Mouse (Mus musculus) ES-E14 (cell line): ENCODE measurements around the gene Tpcn2. TPM values are rescaled to one million over a fixed set of nuclear protein-coding genes. Genes with fewer than 3 reads are reported as not detected.

Experiments
- DNase-seq: peaks from one replicate; pipeline ENCODE4 v3.0.0-alpha.2; 2013; ENCODE audit warnings: low read depth, low spot score
- H3K27ac ChIP-seq: 2 replicates; pipeline ENCODE4 v1.5.1; 2012; ENCODE audit warnings: low read depth, mild to moderate bottlenecking, low read length, moderate library complexity, mixed read lengths; ENCODE audit not compliant: poor library complexity, insufficient read depth, severe bottlenecking
- H3K36me3 ChIP-seq: 2 replicates; pipeline ENCODE4 v1.6.1; 2012; ENCODE audit warnings: mild to moderate bottlenecking, low read length, moderate library complexity, mixed read lengths; ENCODE audit not compliant: control insufficient read depth, poor library complexity, insufficient read depth, severe bottlenecking
- H3K4me1 ChIP-seq, 2 experiments: fragments of 150-350 bp in 1 of 2; sonication (generic) in 1 of 2; 2 replicates each; pipeline ENCODE4 v1.6.1; 2012; ENCODE audit warnings: low read length in 2 of 2, mild to moderate bottlenecking in 1 of 2, mixed read lengths in 1 of 2; ENCODE audit not compliant: control insufficient read depth in 2 of 2, insufficient read depth in 2 of 2, poor library complexity in 1 of 2
- H3K4me3 ChIP-seq, 2 experiments: fragments of 150-350 bp in 1 of 2; sonication (generic) in 1 of 2; 2 replicates each; pipeline ENCODE4 v1.5.1; 2012; ENCODE audit warnings: low read length in 2 of 2, low read depth in 1 of 2, mild to moderate bottlenecking in 1 of 2, mixed read lengths in 1 of 2; ENCODE audit not compliant: insufficient read depth in 1 of 2, poor library complexity in 1 of 2, severe bottlenecking in 1 of 2
- H3K9ac ChIP-seq: 2 replicates; pipeline ENCODE4 v1.6.1; 2012; ENCODE audit warnings: low read depth, mild to moderate bottlenecking, low read length, mixed read lengths; ENCODE audit not compliant: poor library complexity, insufficient read depth, severe bottlenecking
- H3K9me3 ChIP-seq: fragments of 150-350 bp; sonication (generic); 2 replicates; pipeline ENCODE4 v1.6.1; 2012; ENCODE audit warnings: low read depth, mild to moderate bottlenecking, low read length; ENCODE audit not compliant: control insufficient read depth, insufficient read depth
- CHD2 ChIP-seq: IDR thresholded peaks from 2 replicates; pipeline ENCODE4 v1.6.1; 2014; ENCODE audit warnings: mild to moderate bottlenecking, low read depth, low read length, inconsistent platforms
- HCFC1 ChIP-seq: IDR thresholded peaks from 2 replicates; pipeline ENCODE4 v1.6.1; 2012; ENCODE audit warnings: low read length, inconsistent platforms, borderline replicate concordance; ENCODE audit not compliant: insufficient read depth
- MAFK ChIP-seq: IDR thresholded peaks from 2 replicates; pipeline ENCODE4 v1.6.1; 2014; ENCODE audit warnings: mild to moderate bottlenecking, low read depth, low read length, inconsistent platforms; ENCODE audit not compliant: insufficient read depth
- ZC3H11A ChIP-seq: IDR thresholded peaks from 2 replicates; pipeline ENCODE4 v1.6.1; 2012; ENCODE audit warnings: low read depth, mild to moderate bottlenecking, inconsistent platforms, low read length, borderline replicate concordance
- ZNF384 ChIP-seq: IDR thresholded peaks from 2 replicates; pipeline ENCODE4 v1.6.1; 2012; ENCODE audit warnings: low read depth, low read length, inconsistent platforms
- in situ Hi-C, 2 experiments: fragments of 600-800 bp; cut with MboI; formaldehyde crosslinking; loops; one replicate each; pipeline ENCODE4 v1.15.1; 2025; ENCODE audit warnings: low sequenced_read_pairs in 2 of 2, inconsistent platforms in 1 of 2; ENCODE audit not compliant: unreplicated experiment in 2 of 2
- total RNA-seq: library from RNA; depleted of rRNA; stranded (reverse); fragments of 300-350 nt; gene quantifications from 2 replicates; pipeline ENCODE4 v1.2.3, GENCODE M21; 2012

Tpcn2 gene
- total RNA-seq, 1 experiment: 10.1 TPM

DNA sequence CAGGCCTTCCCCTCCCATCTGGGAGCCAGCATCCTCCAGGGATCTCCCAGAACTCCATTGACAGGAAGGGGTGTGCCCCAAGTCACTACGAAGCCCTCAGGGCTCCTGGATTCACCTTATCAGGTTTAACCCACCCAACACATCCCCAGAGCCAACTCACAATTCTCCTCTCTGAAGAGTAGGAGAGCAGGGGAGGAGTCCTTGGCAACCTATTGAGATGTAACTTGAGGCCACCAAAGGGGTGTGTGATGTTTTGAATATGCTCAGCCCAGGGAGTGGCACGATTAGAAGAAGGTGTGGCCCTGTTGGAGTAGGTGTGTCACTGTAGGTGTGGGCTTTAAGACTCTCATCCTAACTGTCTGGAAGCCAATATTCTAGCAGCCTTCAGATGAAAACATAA is 41.9 kb upstream of the Tpcn2 start:
- no peaks in the 10 kb centered on the region for H3K36me3 ChIP-seq
- in situ Hi-C loops: no loop called here
- H3K4me1 ChIP-seq: peaks cover 0 to 5% of the 10 kb centered on the region in 2 experiments; a peak in 2 of 4 replicates
- H3K4me3 ChIP-seq: no peak overlapping the region
- TF ChIP-seq HCFC1 (no peak), CHD2 (no peak), ZNF384 (no peak), MAFK (no peak), ZC3H11A (no peak)
- peak overlapping the region; percentile 51; the same call in 1 of the 2 replicates for H3K27ac ChIP-seq
- peak; percentile 44 for DNase-seq
- H3K9me3 ChIP-seq: no peaks in the 10 kb centered on the region
- no peak overlapping the region for H3K9ac ChIP-seq

GRCm38 (mm10) chr7:145323607-145324006 is 39.8 kb upstream of the Tpcn2 start:
- Histone ChIP-seq H3K4me3 (no peak overlapping the region), H3K9me3 (no peaks in the 10 kb centered on the region), H3K27ac (no peak overlapping the region), H3K4me1 (peaks cover 0 to 5% of the 10 kb centered on the region in 2 experiments; a peak in 2 of 4 replicates), H3K36me3 (no peaks in the 10 kb centered on the region), H3K9ac (no peak overlapping the region)
- in situ Hi-C loops: no loop called here
- TF ChIP-seq MAFK (no peak), HCFC1 (no peak), ZC3H11A (no peak), CHD2 (no peak), ZNF384 (no peak)
- no peak for DNase-seq

DNA sequence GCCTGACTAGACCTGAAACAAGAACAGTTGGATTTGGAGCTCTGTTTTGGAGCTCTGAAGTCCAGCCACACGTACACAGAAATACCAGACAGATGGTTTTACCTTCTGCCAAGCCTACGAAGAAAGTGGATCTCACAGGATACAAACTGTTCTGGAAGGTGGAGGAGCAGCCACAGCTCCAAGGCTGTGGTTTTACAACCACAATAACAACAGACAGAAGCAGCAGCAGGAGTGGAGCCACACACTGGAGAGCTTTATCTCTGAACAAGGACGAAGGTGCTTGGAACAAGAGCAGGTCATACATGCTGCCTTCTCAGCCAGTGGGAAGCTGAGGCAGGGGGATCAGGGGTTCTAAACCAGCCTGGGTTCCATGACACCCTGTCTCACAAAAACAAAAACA is 35.7 kb upstream of the Tpcn2 start:
- Histone ChIP-seq H3K4me3 (no peak overlapping the region), H3K9me3 (no peaks in the 10 kb centered on the region), H3K9ac (no peak overlapping the region), H3K36me3 (no peaks in the 10 kb centered on the region), H3K27ac (no peak overlapping the region), H3K4me1 (peaks cover 0 to 5% of the 10 kb centered on the region in 2 experiments; a peak in 2 of 4 replicates)
- DNase-seq: no peak
- in situ Hi-C loops: no loop called here
- TF ChIP-seq ZC3H11A (no peak), ZNF384 (no peak), CHD2 (no peak), MAFK (no peak), HCFC1 (no peak)

- H3K9ac ChIP-seq: no peak overlapping the region
- H3K4me1 ChIP-seq: no peaks in the 10 kb centered on the region
- TF ChIP-seq ZNF384 (no peak), ZC3H11A (no peak), CHD2 (no peak), HCFC1 (no peak), MAFK (no peak)
- in situ Hi-C loops: no loop called here
- no peak overlapping the region for H3K4me3 ChIP-seq
- H3K27ac ChIP-seq: no peak overlapping the region
- H3K36me3 ChIP-seq: no peaks in the 10 kb centered on the region
- H3K9me3 ChIP-seq: no peaks in the 10 kb centered on the region
- DNase-seq: no peak
Observed at GRCm38 (mm10) chr7:145317522-145317921, 33.7 kb upstream of the Tpcn2 start.
